Mouse (Mus musculus) megakaryocyte, adult 5-6 weeks (primary cell): ENCODE measurements around the gene U2af1l4. TPM values are rescaled to one million over a fixed set of nuclear protein-coding genes. Genes with fewer than 3 reads are reported as not detected.

Experiments used
- ATAC-seq: 2 replicates; pipeline ENCODE4 v1.8.0; 2016; ENCODE audit warnings: mild to moderate bottlenecking, inconsistent platforms; ENCODE audit not compliant: poor library complexity, severe bottlenecking
- total RNA-seq, 2 experiments: library from RNA; stranded (forward) in 1 of 2; stranded (reverse) in 1 of 2; fragments of 153-499, 151-499 nt in 1 of 2; fragments of 221-1000, 200-1000 nt in 1 of 2; gene quantifications; 2 replicates each; pipeline versions ENCODE4 v1.2.3 to v1.2.4; 2015 to 2017

Gene U2af1l4
- 15.2 and 19.6 TPM in 2 replicates for total RNA-seq (2015)
- 63.3 and 69.7 TPM in 2 replicates for total RNA-seq (2017)

GRCm38 (mm10) chr7:30563117-30563905, at the start of gene U2af1l4, which contains the start of the genes Gm49396 and Psenen:
Gene U2af1l4 (plus strand): TSS chr7:30563301.
Gene Gm49396 (plus strand): TSS chr7:30563344.
Gene Psenen (minus strand): TSS chr7:30563627.
- peak; percentile 68 for ATAC-seq

- no peak for ATAC-seq
These were observed 47.9 kb upstream of the U2af1l4 start for GRCm38 (mm10) chr7:30515003-30515760.

- no peak for ATAC-seq
These were observed 44.8 kb upstream of the U2af1l4 start for GRCm38 (mm10) chr7:30518325-30518724.

DNA sequence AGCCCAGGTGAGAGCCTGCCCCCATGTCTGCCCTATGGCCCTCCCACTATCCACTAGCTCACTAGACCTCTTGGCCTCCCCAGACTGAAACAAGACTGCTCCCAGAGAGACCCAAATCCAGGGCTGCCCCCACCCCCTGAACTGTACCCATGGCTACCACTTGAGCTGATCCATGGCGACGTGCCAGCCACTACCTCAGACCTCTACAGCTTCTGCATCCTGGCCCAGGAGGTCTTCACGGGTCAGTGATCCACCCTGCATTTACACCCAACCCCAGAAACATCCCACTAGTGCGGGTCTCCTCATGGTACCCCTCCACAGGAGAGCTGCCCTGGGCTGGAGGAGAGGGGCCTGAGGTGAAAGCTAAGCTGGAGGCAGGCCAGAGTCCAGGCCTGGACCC, 42.7 kb upstream of the U2af1l4 start:
- ATAC-seq: no peak

GRCm38 (mm10) chr7:30520856-30521255, 42.2 kb upstream of the U2af1l4 start:
- no peak for ATAC-seq

DNA sequence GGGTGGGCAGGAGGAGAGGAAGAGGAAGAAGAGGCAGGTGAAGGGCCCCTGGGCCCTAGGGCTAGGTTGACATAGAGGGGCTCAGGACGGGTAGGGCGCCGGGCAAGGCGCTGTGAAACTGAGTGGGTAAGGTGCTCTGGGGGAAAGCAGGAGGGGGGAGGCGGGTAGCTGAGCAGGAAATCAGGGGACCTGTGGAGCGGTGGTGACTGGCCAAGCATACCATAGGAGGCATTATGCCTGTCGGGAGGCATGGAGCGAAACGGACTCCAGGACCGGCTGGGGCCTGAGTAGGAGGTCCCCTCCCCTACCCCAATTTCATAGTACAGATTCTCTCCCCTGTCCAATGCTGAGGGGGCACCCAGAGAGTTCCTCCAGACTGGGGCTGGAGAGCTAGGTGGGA, 40.2 kb upstream of the U2af1l4 start:
- no peak for ATAC-seq

- ATAC-seq: no peak
These were observed 38.6 kb upstream of the U2af1l4 start for GRCm38 (mm10) chr7:30524487-30524886.

- no peak for ATAC-seq
These were observed 37.1 kb upstream of the U2af1l4 start for GRCm38 (mm10) chr7:30525954-30526353.

GRCm38 (mm10) chr7:30526399-30526798, 36.7 kb upstream of the U2af1l4 start:
- ATAC-seq: no peak

DNA sequence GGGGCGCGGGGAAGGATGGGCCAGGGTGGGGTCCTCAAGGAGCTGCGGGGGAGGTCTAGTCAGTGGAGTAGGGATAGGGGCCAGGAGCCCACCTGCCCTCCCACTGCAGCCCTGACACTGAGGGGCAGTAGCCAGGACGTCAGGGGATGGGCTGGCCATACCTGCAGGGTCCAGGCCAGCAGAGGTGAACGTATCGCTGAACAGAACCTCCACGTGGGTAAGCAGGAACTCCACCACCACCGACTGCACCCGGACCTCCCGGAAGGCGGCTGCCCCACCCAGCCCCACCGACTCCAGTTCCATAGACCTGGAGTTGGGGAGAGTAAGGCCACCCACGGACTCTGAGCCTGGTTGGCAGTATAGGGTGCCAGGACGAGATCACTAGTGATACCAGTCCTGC, 36.1 kb upstream of the U2af1l4 start:
- ATAC-seq: no peak

DNA sequence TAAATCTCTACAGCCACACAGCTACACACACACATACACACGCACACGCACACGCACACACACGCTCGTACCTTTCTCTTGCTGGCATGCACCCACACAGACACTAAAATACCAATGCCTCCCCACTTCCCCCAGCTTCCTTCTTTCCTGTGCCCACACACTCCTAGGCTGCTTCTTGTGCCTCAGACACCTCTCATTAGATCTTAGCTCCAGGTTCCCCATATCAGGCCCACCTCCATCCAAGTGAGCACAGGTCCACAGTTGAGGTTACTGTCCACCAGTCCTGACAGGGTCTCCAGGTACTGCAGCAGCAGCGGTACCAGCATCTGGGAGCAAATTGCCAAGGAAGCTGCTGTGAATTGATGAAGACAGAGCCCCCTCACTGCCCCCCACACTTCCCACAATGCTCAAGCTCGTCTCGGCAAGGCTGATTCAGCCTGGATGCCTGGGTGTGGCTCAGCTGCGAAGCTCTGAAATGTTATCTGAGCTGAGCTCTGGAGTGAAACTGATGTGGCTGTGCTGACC, 31.7 kb upstream of the U2af1l4 start:
- ATAC-seq: no peak

DNA sequence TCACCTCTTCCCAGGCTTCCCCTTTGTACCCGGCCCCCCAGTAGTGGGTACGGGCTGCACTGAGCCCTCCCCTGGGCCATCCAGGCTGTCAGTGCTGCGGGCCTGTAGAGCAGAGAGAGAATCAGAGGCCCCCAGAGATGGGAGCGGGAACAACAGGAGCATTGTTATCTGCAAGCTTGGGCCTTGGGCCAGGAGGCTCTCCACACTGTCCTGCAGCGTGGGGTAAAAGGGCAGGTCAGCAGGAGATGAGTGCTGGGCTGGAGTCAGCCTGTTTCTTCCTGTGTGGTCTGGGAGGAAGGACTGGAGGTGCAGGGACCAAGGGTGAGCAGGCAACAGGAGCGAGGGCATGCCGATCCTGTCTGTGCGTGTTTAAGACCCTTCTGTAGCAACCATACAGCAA, 30.2 kb upstream of the U2af1l4 start:
- ATAC-seq: no peak

DNA sequence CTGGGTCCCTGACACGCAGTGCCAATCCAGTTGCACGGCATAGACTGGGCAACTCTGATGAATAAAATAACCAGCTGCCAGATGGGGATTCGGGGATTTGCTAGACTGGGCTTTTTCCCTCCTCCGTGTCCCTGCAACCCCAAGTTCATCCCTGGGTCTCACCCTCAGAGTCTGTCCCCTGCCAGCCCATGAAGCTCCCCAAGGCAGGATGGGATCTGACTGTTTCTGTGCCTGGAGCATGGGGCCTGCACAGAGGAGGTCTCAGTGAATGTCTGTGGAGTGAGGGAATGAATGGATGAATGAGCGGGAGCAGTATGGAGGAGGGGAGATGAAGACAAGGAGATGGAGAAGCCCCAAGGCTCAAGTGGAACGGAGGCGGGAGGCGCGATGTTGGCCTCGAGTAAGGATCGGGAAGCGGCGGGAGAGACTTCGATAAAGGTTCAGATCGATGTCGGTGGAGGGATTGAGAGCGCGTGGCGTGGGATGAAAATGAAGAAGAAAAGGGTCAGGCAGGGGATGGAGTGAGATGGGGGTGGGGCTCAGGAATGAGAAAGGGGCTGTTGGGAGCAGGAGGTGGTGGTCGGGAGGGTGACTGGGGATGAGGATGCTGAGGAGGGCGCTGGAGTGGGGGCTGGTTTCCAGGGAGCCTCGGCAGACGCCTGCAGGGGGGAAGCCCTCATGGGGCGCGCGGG, 29.0 kb upstream of the U2af1l4 start:
- ATAC-seq: no peak

- ATAC-seq: peak; percentile 98
These were observed 28.2 kb upstream of the U2af1l4 start, which contains the start of gene Arhgap33 for GRCm38 (mm10) chr7:30534633-30535577. Gene Arhgap33 (minus strand): TSS chr7:30535060.

DNA sequence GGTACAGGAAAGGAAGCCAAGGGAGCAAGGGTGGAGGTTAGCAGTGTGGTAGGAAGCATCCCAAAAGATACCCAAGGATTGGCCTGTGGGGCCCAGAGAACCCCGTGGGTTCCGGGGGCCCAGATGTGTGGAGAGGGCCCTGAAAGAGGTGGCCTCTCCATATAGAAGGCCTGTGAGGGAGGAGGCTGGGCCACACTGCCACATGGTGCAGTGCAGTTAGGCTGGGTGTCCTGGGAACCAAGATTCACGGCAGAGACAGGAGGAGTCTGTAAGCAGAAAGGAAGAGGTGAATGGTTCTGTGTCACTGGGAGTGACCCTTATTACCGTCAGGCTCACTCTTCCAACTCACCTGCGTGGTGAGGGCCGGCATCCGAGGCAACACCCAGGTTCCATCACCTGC, 22.5 kb upstream of the U2af1l4 start:
- no peak for ATAC-seq

DNA sequence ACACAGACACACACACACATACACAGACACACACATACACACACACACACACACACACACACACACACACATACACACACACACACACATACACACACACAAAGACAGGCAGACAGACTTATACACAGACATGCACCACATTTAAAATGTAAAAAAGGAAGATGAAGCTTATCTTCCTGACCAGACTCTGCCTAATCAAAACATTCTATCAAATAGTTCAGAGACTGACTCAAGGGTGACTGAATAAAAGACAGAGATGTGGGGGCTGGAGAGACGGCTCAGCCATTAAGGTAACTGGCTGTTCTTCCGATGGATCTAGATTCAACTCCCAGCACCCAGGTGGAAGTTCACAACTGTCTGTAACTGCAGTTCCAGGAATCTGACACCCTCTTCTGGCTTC, 18.8 kb upstream of the U2af1l4 start:
- no peak for ATAC-seq

DNA sequence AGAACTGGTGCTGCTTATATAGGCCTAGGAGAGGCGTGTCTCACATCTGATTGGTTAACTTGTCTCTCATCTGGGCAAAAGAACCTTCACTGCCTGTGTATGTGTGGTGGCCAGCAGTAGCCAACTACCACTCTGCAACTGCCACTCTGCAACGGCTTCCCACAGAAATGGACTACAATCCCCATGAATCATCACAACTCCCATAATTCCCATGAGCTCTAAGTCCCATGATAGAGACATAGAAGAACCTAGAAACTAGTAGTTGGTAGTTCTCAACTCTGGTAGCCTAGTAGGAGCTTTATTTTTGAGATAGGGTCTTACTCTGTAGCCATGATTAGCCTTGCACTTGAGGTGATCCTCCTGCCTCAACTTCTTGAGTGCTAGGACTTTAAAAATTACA, 13.2 kb upstream of the U2af1l4 start:
- no peak for ATAC-seq

DNA sequence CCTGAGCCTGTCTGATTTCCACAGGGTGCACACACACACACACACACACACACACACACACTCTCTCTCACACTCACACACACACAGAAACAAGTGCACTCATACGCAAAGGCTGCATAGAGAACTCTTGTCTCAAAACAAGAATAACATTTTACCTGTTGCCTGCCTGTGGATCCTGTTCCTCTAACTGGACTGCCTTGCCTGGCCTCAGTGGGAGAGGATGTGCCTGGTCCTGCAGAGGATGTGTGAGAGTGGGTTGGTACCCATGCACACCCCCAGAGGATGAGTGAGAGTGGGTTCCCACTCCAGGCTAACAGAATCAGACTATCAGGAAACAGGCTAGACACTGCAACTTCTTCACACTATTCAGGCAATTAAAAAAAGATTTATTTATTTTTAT, 12.5 kb upstream of the U2af1l4 start:
- no peak for ATAC-seq

GRCm38 (mm10) chr7:30551445-30552101, 11.5 kb upstream of the U2af1l4 start:
- peak; percentile 63 for ATAC-seq
